Mouse (Mus musculus): ENCODE measurements at regions not wholly inside any gene's neighbourhood (a gene's known extent, or its start where the extent isn't known, plus 50 kb on each side); places are given as distances from the start of the nearest gene placed in this dataset.
"Not testable (repeated sequence)": the region's sequence is repeated elsewhere in the genome, so short reads cannot be mapped to it uniquely, and the experiment has no call there.

- Histone ChIP-seq H3K27ac (ENCODE audit: low read depth, low read length) (no peak overlapping the region), H3K36me3 (ENCODE audit: control insufficient read depth, insufficient read depth, low read length) (no peaks in the 10 kb centered on the region), H3K4me3 (ENCODE audit: low read depth, low read length) (no peak overlapping the region), H3K4me1 (ENCODE audit: control insufficient read depth, insufficient read depth, low read length) (no peaks in the 10 kb centered on the region), H3K27me3 (replicated peaks; ENCODE audit: control insufficient read depth, insufficient read depth, low read length) (no peaks in the 10 kb centered on the region), H3K9me3 (replicated peaks; ENCODE audit: control insufficient read depth, low read length) (no peaks in the 10 kb centered on the region), H3K4me2 (ENCODE audit: low read length) (no peak overlapping the region), H3K9ac (ENCODE audit: low read length) (no peak overlapping the region)
- 68% methylated on average over 6 of the region's 6 CpGs for WGBS
- peak; percentile 29 for DNase-seq (ENCODE audit: low spot score)
- peak; percentile 74; the same call in 1 of the 2 replicates for ATAC-seq
These were observed 549.6 kb upstream of the Pou3f2 start for GRCm38 (mm10) chr4:23037784-23038183.

- H3K27me3 ChIP-seq (replicated peaks; ENCODE audit: control insufficient read depth, insufficient read depth, low read length), result no peaks in the 10 kb centered on the region
- no peak overlapping the region for H3K27ac ChIP-seq (ENCODE audit: low read depth, low read length)
- no peak for DNase-seq (ENCODE audit: low spot score)
- H3K9ac ChIP-seq (ENCODE audit: low read length), result no peak overlapping the region
- ATAC-seq, result no peak
- H3K9me3 ChIP-seq (replicated peaks; ENCODE audit: control insufficient read depth, low read length), result no peaks in the 10 kb centered on the region
- no peak overlapping the region for H3K4me2 ChIP-seq (ENCODE audit: low read length)
- H3K36me3 ChIP-seq (ENCODE audit: control insufficient read depth, insufficient read depth, low read length), result no peaks in the 10 kb centered on the region
- no peak overlapping the region for H3K4me3 ChIP-seq (ENCODE audit: low read depth, low read length)
- 94% methylated on average over 2 of the region's 2 CpGs for WGBS
- no peaks in the 10 kb centered on the region for H3K4me1 ChIP-seq (ENCODE audit: control insufficient read depth, insufficient read depth, low read length)
These were observed 543.1 kb upstream of the Pou3f2 start for GRCm38 (mm10) chr4:23031271-23031670.

- Histone ChIP-seq H3K4me1 (ENCODE audit: control insufficient read depth, insufficient read depth, low read length) (no peaks in the 10 kb centered on the region), H3K9me3 (replicated peaks; ENCODE audit: control insufficient read depth, low read length) (no peaks in the 10 kb centered on the region), H3K36me3 (ENCODE audit: control insufficient read depth, insufficient read depth, low read length) (no peaks in the 10 kb centered on the region), H3K9ac (ENCODE audit: low read length) (no peak overlapping the region), H3K4me2 (ENCODE audit: low read length) (no peak overlapping the region), H3K27me3 (replicated peaks; ENCODE audit: control insufficient read depth, insufficient read depth, low read length) (no peaks in the 10 kb centered on the region), H3K4me3 (ENCODE audit: low read depth, low read length) (no peak overlapping the region), H3K27ac (ENCODE audit: low read depth, low read length) (no peak overlapping the region)
- DNase-seq (ENCODE audit: low spot score) (peak; percentile 62), ATAC-seq (no peak; the same call in 1 of the 2 replicates)
- 42% methylated on average over 2 of the region's 2 CpGs for WGBS
These were observed 534.0 kb upstream of the Pou3f2 start for GRCm38 (mm10) chr4:23022177-23022576.

DNA sequence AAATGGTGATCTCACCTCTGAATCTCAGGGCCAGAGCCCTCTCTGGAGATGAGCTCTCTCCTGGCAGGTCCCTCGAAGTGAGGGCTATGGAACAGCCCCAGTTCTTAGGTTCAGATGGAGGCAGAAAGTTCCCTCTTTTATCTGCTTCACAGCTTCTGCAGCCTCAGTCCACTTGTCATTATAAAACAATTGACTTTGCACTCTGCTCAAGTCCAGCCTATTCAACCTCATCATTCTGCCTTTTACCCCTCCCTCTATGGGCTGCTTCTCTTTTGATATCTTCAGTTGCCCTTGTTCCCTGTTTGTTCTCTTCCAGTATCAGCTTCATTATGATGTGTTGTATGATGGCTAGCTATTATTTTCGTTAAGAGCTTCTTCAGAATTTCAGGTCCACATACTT is 522.2 kb upstream of the Pou3f2 start:
- H3K4me1 ChIP-seq (ENCODE audit: control insufficient read depth, insufficient read depth, low read length), result no peaks in the 10 kb centered on the region
- H3K9me3 ChIP-seq (replicated peaks; ENCODE audit: control insufficient read depth, low read length), result no peaks in the 10 kb centered on the region
- no peak for DNase-seq (ENCODE audit: low spot score)
- no peak overlapping the region for H3K9ac ChIP-seq (ENCODE audit: low read length)
- no peaks in the 10 kb centered on the region for H3K27me3 ChIP-seq (replicated peaks; ENCODE audit: control insufficient read depth, insufficient read depth, low read length)
- no peaks in the 10 kb centered on the region for H3K36me3 ChIP-seq (ENCODE audit: control insufficient read depth, insufficient read depth, low read length)
- no peak for ATAC-seq
- no peak overlapping the region for H3K4me3 ChIP-seq (ENCODE audit: low read depth, low read length)
- WGBS, result 72% methylated on average over 2 of the region's 2 CpGs
- H3K4me2 ChIP-seq (ENCODE audit: low read length), result no peak overlapping the region
- H3K27ac ChIP-seq (ENCODE audit: low read depth, low read length), result no peak overlapping the region

- H3K9ac ChIP-seq (ENCODE audit: low read length); H3K4me1 ChIP-seq (ENCODE audit: control insufficient read depth, insufficient read depth, low read length); H3K27me3 ChIP-seq (replicated peaks; ENCODE audit: control insufficient read depth, insufficient read depth, low read length); H3K9me3 ChIP-seq (replicated peaks; ENCODE audit: control insufficient read depth, low read length); H3K4me2 ChIP-seq (ENCODE audit: low read length); DNase-seq (ENCODE audit: low spot score); ATAC-seq; H3K36me3 ChIP-seq (ENCODE audit: control insufficient read depth, insufficient read depth, low read length); H3K27ac ChIP-seq (ENCODE audit: low read depth, low read length); H3K4me3 ChIP-seq (ENCODE audit: low read depth, low read length): not testable (repeated sequence)
- 91% methylated on average over 3 of the region's 3 CpGs for WGBS
These were observed 521.0 kb upstream of the Pou3f2 start for GRCm38 (mm10) chr4:23009196-23009595.

- DNase-seq (ENCODE audit: low spot score), result no peak
- no peak for ATAC-seq
- H3K27me3 ChIP-seq (replicated peaks; ENCODE audit: control insufficient read depth, insufficient read depth, low read length), result no peaks in the 10 kb centered on the region
These were observed 510.8 kb upstream of the Pou3f2 start for GRCm38 (mm10) chr4:22998994-22999393.

DNA sequence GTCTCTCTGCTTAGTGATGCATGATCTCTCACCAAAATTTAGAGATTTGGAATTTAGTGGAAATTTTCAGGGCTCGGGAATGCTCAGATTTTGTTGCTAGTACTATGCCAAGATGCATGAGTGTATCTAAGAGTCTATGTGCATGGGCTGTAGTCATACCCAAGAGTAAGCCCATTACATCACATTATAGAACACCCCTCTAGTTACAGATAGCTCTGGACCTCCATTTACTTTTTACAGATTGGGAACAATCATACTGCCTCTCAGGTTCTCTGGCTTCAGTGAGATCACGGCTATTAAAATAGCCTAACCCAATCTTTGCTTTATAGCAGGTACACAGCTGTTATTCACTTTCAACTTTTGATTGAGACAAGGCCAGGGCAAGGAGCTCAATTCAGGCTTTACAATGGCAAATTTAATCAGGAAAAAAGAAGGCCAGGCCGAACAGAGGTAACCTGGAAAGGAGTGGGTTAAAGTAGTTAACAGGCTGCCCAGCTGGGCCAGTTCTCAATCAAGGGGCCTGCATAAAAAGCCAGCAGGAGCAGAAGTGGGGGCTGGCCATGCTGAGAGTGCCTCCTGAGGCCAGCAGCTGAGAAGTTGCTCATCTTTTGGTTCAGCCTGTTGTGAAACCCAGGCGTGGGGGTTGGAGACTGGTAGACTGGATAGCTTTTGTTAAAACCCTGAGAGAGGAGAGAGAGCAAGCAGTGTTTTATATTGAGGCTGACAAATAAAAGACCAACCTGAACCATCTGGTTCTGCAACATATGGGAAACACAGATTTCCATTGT is 509.2 kb upstream of the Pou3f2 start:
- peak; percentile 74; the same call in 1 of the 2 replicates for ATAC-seq
- no peaks in the 10 kb centered on the region for H3K9me3 ChIP-seq (replicated peaks; ENCODE audit: control insufficient read depth, low read length)
- DNase-seq (ENCODE audit: low spot score), result peak; percentile 52
- H3K36me3 ChIP-seq (ENCODE audit: control insufficient read depth, insufficient read depth, low read length), result no peaks in the 10 kb centered on the region
- H3K4me2 ChIP-seq (ENCODE audit: low read length), result no peak overlapping the region
- H3K9ac ChIP-seq (ENCODE audit: low read length), result no peak overlapping the region
- H3K27ac ChIP-seq (ENCODE audit: low read depth, low read length), result 0 out of 2 replicates have a peak overlapping the region, but pooled peaks have one; percentile 23
- H3K4me1 ChIP-seq (ENCODE audit: control insufficient read depth, insufficient read depth, low read length), result peaks cover 9% of the 10 kb centered on the region; the same call in 1 of the 2 replicates
- WGBS, result 29% methylated on average over 4 of the region's 4 CpGs
- no peaks in the 10 kb centered on the region for H3K27me3 ChIP-seq (replicated peaks; ENCODE audit: control insufficient read depth, insufficient read depth, low read length)
- no peak overlapping the region for H3K4me3 ChIP-seq (ENCODE audit: low read depth, low read length)

More at GRCm38 (mm10) chr4:22998994-22999393, 510.8 kb upstream of the Pou3f2 start:
- Histone ChIP-seq H3K27ac (ENCODE audit: low read depth, low read length) (no peak overlapping the region), H3K4me2 (ENCODE audit: low read length) (no peak overlapping the region), H3K9me3 (replicated peaks; ENCODE audit: control insufficient read depth, low read length) (no peaks in the 10 kb centered on the region), H3K36me3 (ENCODE audit: control insufficient read depth, insufficient read depth, low read length) (no peaks in the 10 kb centered on the region), H3K4me1 (ENCODE audit: control insufficient read depth, insufficient read depth, low read length) (peaks cover 9% of the 10 kb centered on the region; the same call in 1 of the 2 replicates), H3K9ac (ENCODE audit: low read length) (no peak overlapping the region), H3K4me3 (ENCODE audit: low read depth, low read length) (no peak overlapping the region)
- WGBS, result 29% methylated on average over 4 of the region's 4 CpGs

- H3K4me3 ChIP-seq (ENCODE audit: low read depth, low read length), result no peak overlapping the region
- no peak overlapping the region for H3K4me2 ChIP-seq (ENCODE audit: low read length)
- H3K4me1 ChIP-seq (ENCODE audit: control insufficient read depth, insufficient read depth, low read length), result no peaks in the 10 kb centered on the region
- H3K9ac ChIP-seq (ENCODE audit: low read length), result no peak overlapping the region
- no peaks in the 10 kb centered on the region for H3K27me3 ChIP-seq (replicated peaks; ENCODE audit: control insufficient read depth, insufficient read depth, low read length)
- no peak for DNase-seq (ENCODE audit: low spot score)
- H3K36me3 ChIP-seq (ENCODE audit: control insufficient read depth, insufficient read depth, low read length), result no peaks in the 10 kb centered on the region
- no peaks in the 10 kb centered on the region for H3K9me3 ChIP-seq (replicated peaks; ENCODE audit: control insufficient read depth, low read length)
- no peak for ATAC-seq
- 20% methylated on average over 4 of the region's 4 CpGs for WGBS
- no peak overlapping the region for H3K27ac ChIP-seq (ENCODE audit: low read depth, low read length)
These were observed 498.8 kb upstream of the Pou3f2 start for GRCm38 (mm10) chr4:22986763-22987468.

Data from forebrain, embryonic 14.5 days (tissue).